Mouse (Mus musculus): ENCODE results near the gene Elovl5. TPM values are rescaled to one million over a fixed set of nuclear protein-coding genes. Genes with fewer than 3 reads are reported as not detected.
"Not testable (repeated sequence)": the region's sequence is repeated elsewhere in the genome, so short reads cannot be mapped to it uniquely, and the experiment has no call there.

Elovl5 gene
- polyA plus RNA-seq, 1 experiment: 23.6 TPM

GRCm38 (mm10) chr9:77986153-77986795, 69.1 kb downstream of the Elovl5 start:
- DNase-seq (ENCODE audit: low read depth, low spot score): no peak
- 82% methylated on average over 8 of the region's 8 CpGs for WGBS

DNA sequence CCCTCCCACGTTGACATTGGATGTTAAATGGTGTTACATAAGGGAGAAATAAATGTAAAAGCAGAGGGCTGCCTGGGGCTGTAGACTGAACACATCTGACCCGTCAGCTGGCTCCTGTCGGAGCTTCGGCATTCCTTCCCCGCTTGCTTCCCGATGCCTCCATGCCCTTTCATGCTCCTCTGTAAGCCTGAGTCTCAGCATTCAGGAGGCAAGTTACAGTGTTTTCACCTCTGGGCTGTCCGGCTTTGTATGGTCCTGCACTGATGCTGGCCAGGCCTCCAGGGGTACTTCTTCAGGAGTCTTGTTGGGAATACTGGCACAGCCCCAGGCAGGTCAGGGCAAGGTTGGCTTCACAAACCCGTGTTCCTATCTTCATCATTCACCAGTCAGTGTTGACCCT, 72.5 kb downstream of the Elovl5 start:
- WGBS: 79% methylated on average over 8 of the region's 8 CpGs
- DNase-seq (ENCODE audit: low read depth, low spot score): no peak

DNA sequence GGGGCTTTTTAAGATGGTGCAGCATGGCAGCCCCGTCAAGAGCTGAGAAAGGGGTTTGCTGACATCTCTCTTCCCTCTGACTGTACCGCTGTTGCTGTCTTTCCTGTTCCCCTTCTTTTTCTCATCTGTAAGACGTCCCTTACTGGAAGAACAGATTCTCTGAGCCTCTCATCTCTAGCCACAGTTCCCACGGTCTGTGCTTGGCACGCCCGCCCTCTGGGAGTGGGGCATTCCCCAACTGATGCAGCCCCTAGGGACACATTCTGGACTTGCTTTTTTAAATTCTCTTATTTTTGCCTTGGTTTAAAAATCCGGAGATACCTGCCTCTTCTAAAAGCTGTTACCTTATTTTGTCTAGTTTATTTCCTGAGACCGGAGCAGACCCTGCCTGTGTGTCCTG, 73.1 kb downstream of the Elovl5 start:
- no peak for DNase-seq (ENCODE audit: low read depth, low spot score)
- WGBS: 81% methylated on average over 8 of the region's 8 CpGs

GRCm38 (mm10) chr9:77991650-77992049, 74.5 kb downstream of the Elovl5 start:
- 92% methylated on average over 4 of the region's 4 CpGs for WGBS
- no peak for DNase-seq (ENCODE audit: low read depth, low spot score)

DNA sequence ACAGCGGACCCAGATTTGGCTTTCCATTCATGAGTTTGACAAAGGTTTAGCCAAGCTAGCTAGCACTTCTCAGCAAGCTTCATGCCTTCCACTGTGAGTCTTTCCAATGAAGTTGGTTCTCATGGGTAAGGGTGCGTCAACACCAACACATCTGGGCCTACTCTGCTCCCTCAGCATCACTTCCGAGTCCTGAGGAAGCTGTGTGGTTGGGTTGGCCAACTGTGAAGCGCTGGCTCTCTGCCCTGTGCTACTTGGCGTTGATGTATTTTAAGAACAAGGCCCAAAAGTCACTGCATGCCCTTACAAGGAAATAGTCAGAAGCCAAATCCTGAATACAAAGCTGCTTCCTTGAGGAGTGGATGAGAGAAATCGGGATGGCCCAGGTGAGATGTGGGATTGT, 75.1 kb downstream of the Elovl5 start:
- WGBS: 83% methylated on average over 6 of the region's 6 CpGs
- no peak for DNase-seq (ENCODE audit: low read depth, low spot score)

DNA sequence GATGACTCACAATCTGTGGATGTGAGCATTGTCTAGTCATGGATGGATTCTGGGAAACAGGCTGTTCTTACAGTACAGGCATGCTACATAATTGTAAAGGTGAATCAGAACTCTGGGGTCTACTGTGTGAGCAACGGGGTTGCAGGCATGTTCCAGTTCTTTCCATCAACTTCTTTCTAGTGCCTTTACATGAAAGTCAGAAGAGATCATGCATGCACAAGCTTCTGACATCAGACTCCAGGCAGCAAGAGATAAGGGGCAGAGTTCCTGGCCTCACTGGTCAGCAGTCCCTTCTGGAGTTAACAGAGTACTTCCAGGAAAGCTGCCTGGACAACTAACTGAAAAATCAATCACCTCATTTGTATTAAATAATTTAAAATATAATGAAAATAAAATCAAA, 75.9 kb downstream of the Elovl5 start:
- 89% methylated on average over 1 of the region's 1 CpGs for WGBS
- DNase-seq (ENCODE audit: low read depth, low spot score): no peak

- not testable (repeated sequence) for DNase-seq (ENCODE audit: low read depth, low spot score)
- WGBS: 76% methylated on average over 2 of the region's 2 CpGs
These were observed 76.5 kb downstream of the Elovl5 start for GRCm38 (mm10) chr9:77993538-77994255.

DNA sequence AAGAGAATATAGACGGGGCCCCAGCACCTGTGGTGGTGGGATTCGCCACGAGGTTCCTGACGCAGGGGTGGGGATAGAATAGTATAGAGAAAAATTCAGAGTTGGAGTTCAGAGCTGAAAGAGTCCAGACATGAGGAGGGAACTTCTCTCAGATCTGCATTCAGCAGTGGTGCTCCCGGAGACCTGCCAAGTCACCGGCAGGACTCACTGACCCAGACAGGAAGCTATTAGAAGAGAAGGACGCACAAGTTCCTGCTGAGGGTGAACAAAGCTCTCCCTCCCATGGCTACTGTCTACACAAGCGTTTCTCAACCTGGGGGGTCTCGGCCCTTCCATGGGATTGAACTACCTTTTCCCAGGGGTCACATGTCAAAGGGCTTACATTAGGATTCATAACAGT, 78.1 kb downstream of the Elovl5 start:
- no peak for DNase-seq (ENCODE audit: low read depth, low spot score)
- WGBS: 78% methylated on average over 9 of the region's 9 CpGs

- 90% methylated on average over 7 of the region's 7 CpGs for WGBS
- no peak for DNase-seq (ENCODE audit: low read depth, low spot score)
These were observed 83.7 kb downstream of the Elovl5 start for GRCm38 (mm10) chr9:78000586-78001500.

- DNase-seq (ENCODE audit: low read depth, low spot score): no peak
- WGBS: 65% methylated on average over 2 of the region's 2 CpGs
These were observed 86.1 kb downstream of the Elovl5 start for GRCm38 (mm10) chr9:78003278-78003677.

- no peak for DNase-seq (ENCODE audit: low read depth, low spot score)
- 40% methylated on average over 3 of the region's 3 CpGs for WGBS
These were observed 88.3 kb downstream of the Elovl5 start for GRCm38 (mm10) chr9:78005481-78005880.

DNA sequence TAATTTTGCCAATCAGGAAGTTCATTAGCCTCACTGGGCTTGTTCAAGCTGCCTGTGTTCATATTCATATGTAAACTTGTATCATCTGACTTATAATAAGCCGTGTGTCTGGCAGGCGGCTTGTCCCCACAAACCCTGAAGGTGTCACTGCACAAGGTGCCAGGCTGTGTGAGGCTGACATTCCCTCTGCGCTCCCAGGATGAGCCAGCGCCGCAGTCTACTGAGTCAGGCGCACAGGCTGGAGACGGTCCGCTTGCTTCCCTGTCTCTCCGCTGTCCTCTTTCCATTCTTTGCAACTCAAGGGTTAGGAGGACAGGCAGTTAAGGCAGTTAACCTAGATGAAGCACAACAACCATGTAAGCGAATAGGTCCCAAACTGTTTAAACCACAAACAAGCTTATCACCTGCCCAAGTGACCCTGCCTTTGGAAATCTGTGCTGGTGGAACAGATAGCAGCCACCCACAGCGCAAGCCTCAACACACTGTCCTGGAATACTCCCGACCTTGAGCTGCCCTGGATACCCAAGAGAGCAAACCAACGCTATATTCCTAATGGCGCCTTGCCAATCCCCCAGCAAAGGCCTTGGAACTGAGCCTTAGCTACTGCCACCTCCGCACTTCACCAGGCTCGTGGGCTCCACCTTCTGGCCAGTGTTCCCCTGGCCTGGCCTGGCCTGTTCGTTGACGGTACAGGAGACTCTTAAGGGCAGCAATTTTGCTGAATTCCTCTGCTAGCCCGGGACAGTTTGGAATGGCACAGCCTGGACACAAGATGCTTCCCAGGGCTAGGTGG, 89.2 kb downstream of the Elovl5 start:
- WGBS: 47% methylated on average over 19 of the region's 19 CpGs
- DNase-seq (ENCODE audit: low read depth, low spot score): peak; percentile 55

GRCm38 (mm10) chr9:78009382-78009781, 92.2 kb downstream of the Elovl5 start:
- WGBS: 68% methylated on average over 7 of the region's 7 CpGs
- DNase-seq (ENCODE audit: low read depth, low spot score): no peak

- WGBS: 54% methylated on average over 5 of the region's 5 CpGs
- DNase-seq (ENCODE audit: low read depth, low spot score): no peak
These were observed 93.0 kb downstream of the Elovl5 start for GRCm38 (mm10) chr9:78010187-78010586.

GRCm38 (mm10) chr9:78010707-78011106, 93.5 kb downstream of the Elovl5 start:
- DNase-seq (ENCODE audit: low read depth, low spot score): no peak
- WGBS: 84% methylated on average over 10 of the region's 10 CpGs

DNA sequence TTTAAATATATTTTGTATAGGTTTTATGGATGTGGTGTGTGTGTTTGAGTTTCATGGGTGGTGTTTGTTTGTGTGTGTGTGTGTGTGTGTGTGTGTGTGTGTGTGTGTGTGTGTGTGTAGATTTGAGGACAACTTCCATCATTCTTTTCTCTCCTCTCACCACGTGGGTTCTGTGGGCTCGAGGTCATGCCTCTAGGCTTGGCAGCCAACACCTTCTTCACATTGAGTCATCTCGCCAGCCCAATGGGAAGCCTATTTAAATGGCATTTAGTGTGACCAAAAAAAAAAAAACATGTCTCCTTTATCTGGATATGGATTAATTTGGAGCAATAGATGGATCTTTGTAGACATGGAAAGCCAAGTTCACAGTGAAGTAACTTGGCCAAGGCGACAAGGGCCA, 94.9 kb downstream of the Elovl5 start:
- no peak for DNase-seq (ENCODE audit: low read depth, low spot score)
- WGBS: 80% methylated on average over 4 of the region's 4 CpGs

GRCm38 (mm10) chr9:78012681-78013080, 95.5 kb downstream of the Elovl5 start:
- WGBS: 80% methylated on average over 5 of the region's 5 CpGs

GRCm38 (mm10) chr9:78013813-78014212, 96.6 kb downstream of the Elovl5 start:
- 19% methylated on average over 1 of the region's 1 CpGs for WGBS
- no peak for DNase-seq (ENCODE audit: low read depth, low spot score)

More at GRCm38 (mm10) chr9:78012681-78013080, 95.5 kb downstream of the Elovl5 start:
- DNase-seq (ENCODE audit: low read depth, low spot score): no peak

GRCm38 (mm10) chr9:78015816-78016215, 98.7 kb downstream of the Elovl5 start:
- WGBS: 71% methylated on average over 7 of the region's 7 CpGs
- DNase-seq (ENCODE audit: low read depth, low spot score): no peak

DNA sequence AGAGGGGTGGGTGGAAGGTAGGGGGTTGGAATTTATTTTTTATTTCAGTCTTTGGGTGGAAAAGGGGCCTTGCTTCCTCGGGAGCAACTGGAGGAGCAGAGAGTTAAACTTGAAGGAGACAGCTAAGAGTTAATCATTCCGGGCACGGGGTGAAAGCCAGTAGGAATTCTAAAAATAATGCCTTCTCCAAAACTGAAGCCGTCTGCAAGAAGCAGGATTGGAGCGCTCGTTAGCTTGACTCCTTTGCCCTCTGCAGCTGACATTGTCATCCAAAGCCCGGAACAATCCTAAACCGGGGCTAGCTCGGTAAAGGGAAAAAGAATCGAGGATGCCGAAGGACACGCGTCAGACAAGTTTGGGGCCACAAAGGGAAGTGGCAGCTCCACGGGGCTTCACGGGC, 99.1 kb downstream of the Elovl5 start:
- 71% methylated on average over 15 of the region's 15 CpGs for WGBS
- DNase-seq (ENCODE audit: low read depth, low spot score): no peak

Measured in large intestine, adult 2 months (tissue).